Mouse (Mus musculus): ENCODE results near the gene Cog5. TPM values are rescaled to one million over a fixed set of nuclear protein-coding genes. Genes with fewer than 3 reads are reported as not detected.

Gene Cog5
- total and polyA plus RNA-seq, 3 experiments, result 34.8 to 42.7 (median 39.3) TPM

- TF ChIP-seq ELF1 (IDR thresholded peaks at IDR 0.05; ENCODE audit: low read depth, low read length) (no peak), RCOR1 (conservative IDR thresholded peaks at IDR 0.05; ENCODE audit: low read depth, low read length) (no peak), NELFE (IDR thresholded peaks at IDR 0.05; ENCODE audit: low read depth, low read length) (no peak), USF2 (conservative IDR thresholded peaks at IDR 0.05; ENCODE audit: low read depth, low read length) (no peak), MEF2A (IDR thresholded peaks at IDR 0.05; ENCODE audit: borderline replicate concordance, low read depth, low read length) (no peak), MAFK (IDR thresholded peaks at IDR 0.05; ENCODE audit: insufficient replicate concordance, low read length) (no peak), SMC3 (IDR thresholded peaks at IDR 0.05; ENCODE audit: low read depth, low read length) (no peak), MYC (IDR thresholded peaks at IDR 0.05; ENCODE audit: low read depth, low read length) (no peak), MAX (IDR thresholded peaks at IDR 0.05; ENCODE audit: low read length) (no peak), USF1 (IDR thresholded peaks at IDR 0.05; ENCODE audit: low read depth, low read length) (no peak), POLR2A (IDR thresholded peaks at IDR 0.05; ENCODE audit: low read depth, low read length) (no peak), JUN (IDR thresholded peaks at IDR 0.05; ENCODE audit: insufficient read depth, low read depth, low read length) (no peak), CTCF (conservative IDR thresholded peaks at IDR 0.05 in 1 of 2, IDR thresholded peaks at IDR 0.05 in 1 of 2; ENCODE audit: low read depth in 2 of 2, low read length in 2 of 2) (no peak), ZKSCAN1 (IDR thresholded peaks at IDR 0.05; ENCODE audit: borderline replicate concordance, low read depth, low read length) (no peak)
- H3K9me3 ChIP-seq (replicated peaks; ENCODE audit: low read length), result peaks cover 2% of the 10 kb centered on the region
- no peaks in the 10 kb centered on the region for H3K27me3 ChIP-seq (replicated peaks)
- no peaks in the 10 kb centered on the region for H3K4me1 ChIP-seq (ENCODE audit: control insufficient read depth in 1 of 2, insufficient read depth in 2 of 2)
- H3K9ac ChIP-seq (ENCODE audit: insufficient read depth, low read depth), result no peak overlapping the region
- no peak overlapping the region for H3K4me2 ChIP-seq (ENCODE audit: insufficient read depth, low read depth, poor library complexity, severe bottlenecking)
- in situ Hi-C loops (cut with MboI; ENCODE audit: low pct_ligation_motif_present, low pct_unique_long_range_greater_than_20kb, low sequenced_read_pairs) (no loop called here), dilution Hi-C loops (cut with MboI; ENCODE audit: extremely low pct_ligation_motif_present, extremely low pct_unique_long_range_greater_than_20kb, low sequenced_read_pairs) (no loop called here)
- no peak overlapping the region for H3K27ac ChIP-seq (ENCODE audit: insufficient read depth, low read depth)
- H3K4me3 ChIP-seq (replicated peaks in 1 of 3; ENCODE audit: low read depth in 2 of 3, low read length in 2 of 3, poor library complexity in 1 of 3), result no peak overlapping the region
- no peaks in the 10 kb centered on the region for H3K79me2 ChIP-seq (replicated peaks; ENCODE audit: control insufficient read depth, extremely low read depth, insufficient read depth, poor library complexity, severe bottlenecking)
- H3K36me3 ChIP-seq (replicated peaks in 1 of 2; ENCODE audit: control insufficient read depth in 1 of 2, insufficient read depth in 1 of 2, low read length in 1 of 2), result peaks cover 32 to 79% of the 10 kb centered on the region in 2 experiments
- no peak for DNase-seq (ENCODE audit: extremely low read depth)
Observed at GRCm38 (mm10) chr12:31667187-31667586, 12.5 kb downstream of the Cog5 start.

DNA sequence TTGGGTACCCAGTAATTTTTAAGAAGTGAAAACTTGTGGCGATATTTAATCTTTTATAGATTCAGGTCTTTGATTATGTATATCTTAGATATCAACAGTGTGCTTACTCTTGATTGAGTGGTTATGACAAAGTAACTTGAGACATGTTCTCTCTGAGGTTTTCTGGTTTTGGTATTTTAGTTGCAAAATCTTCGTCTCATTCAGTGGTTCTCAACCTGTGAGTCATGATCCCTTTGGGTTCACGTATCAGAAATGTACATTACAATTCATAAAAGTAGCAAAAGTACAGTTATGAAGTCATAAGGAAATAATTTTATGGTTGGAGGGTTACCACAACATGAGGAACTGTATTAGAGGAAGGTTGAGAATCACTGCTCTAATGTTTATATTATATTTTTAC lies 32.0 kb downstream of the Cog5 start:
- Histone ChIP-seq H3K4me1 (ENCODE audit: control insufficient read depth in 1 of 2, insufficient read depth in 2 of 2) (no peaks in the 10 kb centered on the region), H3K4me2 (ENCODE audit: insufficient read depth, low read depth, poor library complexity, severe bottlenecking) (no peak overlapping the region), H3K27ac (ENCODE audit: insufficient read depth, low read depth) (no peak overlapping the region), H3K9ac (ENCODE audit: insufficient read depth, low read depth) (no peak overlapping the region), H3K27me3 (replicated peaks) (no peaks in the 10 kb centered on the region), H3K36me3 (replicated peaks in 1 of 2; ENCODE audit: control insufficient read depth in 1 of 2, insufficient read depth in 1 of 2, low read length in 1 of 2) (peaks cover 2 to 28% of the 10 kb centered on the region in 2 experiments), H3K4me3 (replicated peaks in 1 of 3; ENCODE audit: low read depth in 2 of 3, low read length in 2 of 3, poor library complexity in 1 of 3) (no peak overlapping the region), H3K79me2 (replicated peaks; ENCODE audit: control insufficient read depth, extremely low read depth, insufficient read depth, poor library complexity, severe bottlenecking) (no peaks in the 10 kb centered on the region), H3K9me3 (replicated peaks; ENCODE audit: low read length) (no peaks in the 10 kb centered on the region)
- DNase-seq (ENCODE audit: extremely low read depth), result no peak
- dilution Hi-C loops (cut with MboI; ENCODE audit: extremely low pct_ligation_motif_present, extremely low pct_unique_long_range_greater_than_20kb, low sequenced_read_pairs), result no loop called here
- in situ Hi-C loops (cut with MboI; ENCODE audit: low pct_ligation_motif_present, low pct_unique_long_range_greater_than_20kb, low sequenced_read_pairs), result no loop called here
- no peak for TF ChIP-seq POLR2AphosphoS2 (IDR thresholded peaks at IDR 0.05; ENCODE audit: low read depth, low read length)
- TF ChIP-seq SMC3 (IDR thresholded peaks at IDR 0.05; ENCODE audit: low read depth, low read length), result no peak
- no peak for TF ChIP-seq USF2 (conservative IDR thresholded peaks at IDR 0.05; ENCODE audit: low read depth, low read length)
- no peak for TF ChIP-seq CHD1 (IDR thresholded peaks at IDR 0.05; ENCODE audit: low read depth, low read length)
- no peak for TF ChIP-seq E2F4 (IDR thresholded peaks at IDR 0.05; ENCODE audit: insufficient replicate concordance, low read depth, low read length)
- TF ChIP-seq ZC3H11A (IDR thresholded peaks at IDR 0.05; ENCODE audit: low read depth, low read length), result no peak
- TF ChIP-seq BHLHE40 (IDR thresholded peaks at IDR 0.05; ENCODE audit: low read depth, low read length), result no peak
- TF ChIP-seq EP300 (IDR thresholded peaks at IDR 0.05; ENCODE audit: low read length), result no peak
- no peak for TF ChIP-seq NRF1 (IDR thresholded peaks at IDR 0.05; ENCODE audit: low read depth, low read length)
- no peak for TF ChIP-seq IRF4 (IDR thresholded peaks at IDR 0.05; ENCODE audit: low read depth, low read length)
- no peak for TF ChIP-seq TCF12 (IDR thresholded peaks at IDR 0.05; ENCODE audit: low read depth, low read length)
- TF ChIP-seq RCOR1 (conservative IDR thresholded peaks at IDR 0.05; ENCODE audit: low read depth, low read length), result no peak

All from CH12.LX (cell line).